Mouse (Mus musculus) cerebellum, adult 2 months (tissue): Measurements from ENCODE around the gene Spag7.

ENCODE experiments used
- CTCF ChIP-seq: fragments of 200-500 bp; IDR thresholded peaks from 2 replicates; pipeline ENCODE4 v1.5.1; 2011; ENCODE audit warnings: low read depth, mild to moderate bottlenecking, control low read depth, low read length, moderate library complexity, borderline replicate concordance; ENCODE audit not compliant: insufficient read depth
- POLR2A ChIP-seq: fragments of 200-500 bp; IDR thresholded peaks from 2 replicates; pipeline ENCODE4 v1.6.1; 2011; ENCODE audit warnings: low read length, control low read depth, borderline replicate concordance; ENCODE audit not compliant: insufficient read depth

DNA sequence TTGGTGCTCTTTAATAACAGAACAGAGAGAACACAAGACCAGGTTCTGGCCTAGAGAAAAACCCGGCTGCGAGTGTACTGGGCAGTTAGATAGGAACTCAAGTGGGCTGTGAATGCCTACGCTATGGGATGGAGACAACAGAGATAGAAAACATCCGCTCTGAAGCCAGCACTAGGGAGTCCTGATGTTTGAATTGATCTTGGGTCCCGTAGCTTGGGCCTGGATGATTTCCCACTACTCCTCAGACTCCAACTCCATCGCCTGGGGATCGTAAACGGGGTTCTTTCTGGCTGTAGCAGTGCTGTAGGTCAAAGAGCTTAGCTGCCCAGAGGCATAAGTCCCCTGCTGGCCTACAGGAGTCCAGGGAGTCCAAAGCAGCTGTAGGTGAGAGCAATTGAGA, 19.2 kb upstream of the Spag7 start:
- TF ChIP-seq CTCF (no peak), POLR2A (no peak)
